Comparison of ENCODE assay signal across 26 mouse cellular contexts in genomic region chr8:111765616-111766015, GRCm38 (mm10). TPM values are rescaled to one million over a fixed set of nuclear protein-coding genes. Genes with fewer than 3 reads are reported as not detected.
DNase-seq lines count a peak whose midpoint lies in the region; ATAC-seq and TF ChIP-seq lines count a peak whose summit lies in the region.
"Had no signal": no experiment of that assay in that cellular context is flagged by ENCODE, and none has a peak within 500 bp of the region (broad histone marks: within the 10 kb centered on the region; RNA-seq: fewer than 3 reads in every experiment).

No protein-coding gene starts in this region.

- ATAC-seq in erythroblast, adult 5-6 weeks (replicated peaks; ENCODE audit: low FRiP score, poor library complexity, severe bottlenecking), result no peak
- ATAC-seq: activated CD4-positive, CD25-positive, alpha-beta regulatory T cell, adult 4 months; CD4-positive, CD25-positive, alpha-beta regulatory T cell, adult 4 months; forebrain, embryonic 13.5 days; forebrain, embryonic 15.5 days; forebrain, postnatal 0 days; Patski had no signal

- H3K9me3 ChIP-seq in E14TG2a.4 (ENCODE audit: low read length), result no peaks in the 10 kb centered on the region
- H3K9me3 ChIP-seq: embryonic facial prominence, embryonic 13.5 days; embryonic facial prominence, embryonic 15.5 days; forebrain, embryonic 13.5 days; forebrain, embryonic 15.5 days; G1E had no signal

- H3K27me3 ChIP-seq in E14TG2a.4 (ENCODE audit: insufficient read depth, low read length), result no peaks in the 10 kb centered on the region
- H3K27me3 ChIP-seq: CH12.LX; embryonic facial prominence, embryonic 13.5 days; embryonic facial prominence, embryonic 15.5 days; forebrain, embryonic 13.5 days; forebrain, embryonic 15.5 days; Patski had no signal

- peak overlapping the region; percentile 32 for H3K4me3 ChIP-seq in E14TG2a.4 (replicated peaks; ENCODE audit: low read length)
- H3K4me3 ChIP-seq: embryonic facial prominence, embryonic 13.5 days; embryonic facial prominence, embryonic 15.5 days; forebrain, embryonic 13.5 days; forebrain, embryonic 15.5 days had no signal

- peaks cover 27% of the 10 kb centered on the region for H3K36me3 ChIP-seq in E14TG2a.4 (ENCODE audit: insufficient read depth, low read length)
- H3K36me3 ChIP-seq: forebrain, embryonic 15.5 days had no signal

- peaks cover 87% of the 10 kb centered on the region for H3K4me1 ChIP-seq in E14TG2a.4 (replicated peaks; ENCODE audit: low read depth, low read length)

- no peak for TF ChIP-seq CTCF in E14TG2a.4 (conservative IDR thresholded peaks at IDR 0.05; ENCODE audit: low read length)

- DNase-seq in ES-CJ7 (ENCODE audit: low read depth, low spot score) (peak; percentile 96), R1 (ENCODE audit: low read depth, low spot score) (peak; percentile 98)
- DNase-seq in cerebellum, adult 8-10 months, result no peak
- no peak for DNase-seq in lung, postnatal 14 days
- DNase-seq: adrenal gland, adult 8-10 months; adrenal gland, postnatal 14 days; adrenal gland, postnatal 36 days; B cell, adult 2 months; cerebellum, adult 11-12 months; cerebellum, adult 2 months; cerebellum, adult 9-11 months; cerebellum, postnatal 36 days; embryo, embryonic 11 days; forebrain, postnatal 0 days had no signal

RNA-seq across cellular contexts. Expression of gene Bcar1, which starts 22.0 kb away (rescaled TPM):
- total RNA-seq in erythroblast, adult 5-6 weeks (2015; ENCODE audit: low replicate concordance), result not detected in 2 replicates
- not detected in 2 replicates for total RNA-seq in erythroblast, adult 5-6 weeks (2017; ENCODE audit: low replicate concordance)
- total RNA-seq: common myeloid progenitor, adult 5-6 weeks had no signal

Comparison
In these comparisons a context has a peak if more than half of its experiments do, and no peak if none do; other contexts are left out.
1. DNase-seq: peak in ES-CJ7 (single experiment) and R1 (single experiment); none in cerebellum, adult 8-10 months (single experiment) and lung, postnatal 14 days (single experiment).